Mouse (Mus musculus) embryonic facial prominence, embryonic 13.5 days (tissue): Measurements from ENCODE around the gene Hoxd10. TPM values are rescaled to one million over a fixed set of nuclear protein-coding genes. Genes with fewer than 3 reads are reported as not detected.

Source experiments
- ATAC-seq: fragments of 200-750 bp; cut with Nextera tagmentation; 2 replicates; pipeline ENCODE4 v1.8.0; 2017; ENCODE audit warnings: low read depth; ENCODE audit not compliant: insufficient number of reproducible peaks, insufficient read depth, low FRiP score, low TSS enrichment
- H3K27ac ChIP-seq: fragments of 300-500 bp; sonication (generic); 2 replicates; pipeline ENCODE4 v1.5.1; 2015; ENCODE audit warnings: moderate library complexity, mild to moderate bottlenecking, inconsistent platforms
- H3K27me3 ChIP-seq: fragments of 300-500 bp; sonication (generic); 2 replicates; pipeline ENCODE4 v1.6.1; 2015; ENCODE audit warnings: mild to moderate bottlenecking, inconsistent platforms
- H3K36me3 ChIP-seq: fragments of 300-500 bp; sonication (generic); 2 replicates; pipeline ENCODE4 v1.6.1; 2015; ENCODE audit warnings: mild to moderate bottlenecking, inconsistent platforms
- H3K4me1 ChIP-seq: fragments of 300-500 bp; sonication (generic); 2 replicates; pipeline ENCODE4 v1.6.1; 2015; ENCODE audit warnings: inconsistent platforms
- H3K4me2 ChIP-seq: fragments of 300-500 bp; sonication (generic); 2 replicates; pipeline ENCODE4 v1.6.1; 2015; ENCODE audit warnings: moderate library complexity, mild to moderate bottlenecking, inconsistent platforms
- H3K4me3 ChIP-seq: fragments of 300-500 bp; sonication (generic); 2 replicates; pipeline ENCODE4 v1.5.1; 2015; ENCODE audit warnings: mild to moderate bottlenecking, inconsistent platforms
- H3K9ac ChIP-seq: fragments of 300-500 bp; sonication (generic); 2 replicates; pipeline ENCODE4 v1.6.1; 2015; ENCODE audit warnings: mild to moderate bottlenecking, inconsistent platforms
- H3K9me3 ChIP-seq: fragments of 300-500 bp; sonication (generic); 2 replicates; pipeline ENCODE4 v1.6.1; 2016; ENCODE audit warnings: inconsistent platforms
- WGBS: fragments of 180-500 bp; shearing (Covaris S2); methylation state at CpG from one replicate; pipeline ENCODE4 v1.1.7; 2015; ENCODE audit warnings: mixed read lengths; 5-methylcytosine and 5-hydroxymethylcytosine counted together
- polyA plus RNA-seq: library from polyadenylated mRNA; unstranded; fragments of >200 nt; fragmentation: Nextera tagmentation; extraction: Ambion mirVana; gene quantifications from 2 replicates; pipeline ENCODE4 v1.2.1, GENCODE M21; 2015

Gene Hoxd10
- 0.14 TPM in 1 of 2 replicates, not detected in the other for polyA plus RNA-seq

- Histone ChIP-seq H3K9me3 (no peaks in the 10 kb centered on the region), H3K9ac (no peak within 1 kb of the TSS), H3K27me3 (peaks cover 95% of the 10 kb centered on the region), H3K4me2 (peak within 1 kb of the TSS; percentile 32), H3K36me3 (no peaks in the 10 kb centered on the region), H3K27ac (no peak within 1 kb of the TSS), H3K4me1 (no peaks in the 10 kb centered on the region; the same call in 1 of the 2 replicates), H3K4me3 (peak within 1 kb of the TSS; percentile 5; the same call in 1 of the 2 replicates)
- no peak for ATAC-seq
- WGBS: under 1% methylated on average over 56 of the region's 56 CpGs
These were observed at the start of gene Hoxd10 for GRCm38 (mm10) chr2:74691022-74691951. TSS of gene Hoxd10 (plus strand) at chr2:74691924.

- no peak overlapping the region for H3K9ac ChIP-seq
- H3K4me2 ChIP-seq: no peak overlapping the region
- H3K4me1 ChIP-seq: no peaks in the 10 kb centered on the region
- no peak overlapping the region for H3K27ac ChIP-seq
- H3K27me3 ChIP-seq: peaks cover 59% of the 10 kb centered on the region
- no peaks in the 10 kb centered on the region for H3K36me3 ChIP-seq
- no peak for ATAC-seq
- H3K4me3 ChIP-seq: no peak overlapping the region
- no peaks in the 10 kb centered on the region for H3K9me3 ChIP-seq
- WGBS: 61% methylated on average over 5 of the region's 5 CpGs
These were observed 49.3 kb upstream of the Hoxd10 start for GRCm38 (mm10) chr2:74642431-74642830.

- H3K27me3 ChIP-seq: peaks cover 83% of the 10 kb centered on the region
- H3K9ac ChIP-seq: no peak overlapping the region
- H3K27ac ChIP-seq: no peak overlapping the region
- H3K9me3 ChIP-seq: no peaks in the 10 kb centered on the region
- no peak overlapping the region for H3K4me3 ChIP-seq
- WGBS: 80% methylated on average over 3 of the region's 3 CpGs
- H3K36me3 ChIP-seq: no peaks in the 10 kb centered on the region
- no peak overlapping the region for H3K4me2 ChIP-seq
- ATAC-seq: no peak
- peaks cover 6% of the 10 kb centered on the region; the same call in 1 of the 2 replicates for H3K4me1 ChIP-seq
These were observed 46.1 kb upstream of the Hoxd10 start for GRCm38 (mm10) chr2:74645631-74646030.

- H3K27me3 ChIP-seq: peaks cover 95% of the 10 kb centered on the region
- H3K9me3 ChIP-seq: no peaks in the 10 kb centered on the region
- H3K4me3 ChIP-seq: no peak overlapping the region
- WGBS: 15% methylated on average over 7 of the region's 7 CpGs
- peaks cover 6% of the 10 kb centered on the region; the same call in 1 of the 2 replicates for H3K4me1 ChIP-seq
- no peak overlapping the region for H3K9ac ChIP-seq
- H3K4me2 ChIP-seq: no peak overlapping the region
- ATAC-seq: no peak
- H3K27ac ChIP-seq: no peak overlapping the region
- H3K36me3 ChIP-seq: no peaks in the 10 kb centered on the region
These were observed 44.5 kb upstream of the Hoxd10 start for GRCm38 (mm10) chr2:74647082-74647864.

GRCm38 (mm10) chr2:74652996-74653340 is 38.8 kb upstream of the Hoxd10 start:
- Histone ChIP-seq H3K27ac (no peak overlapping the region), H3K4me1 (peaks cover 22% of the 10 kb centered on the region), H3K36me3 (no peaks in the 10 kb centered on the region), H3K4me3 (no peak overlapping the region), H3K9ac (no peak overlapping the region), H3K9me3 (no peaks in the 10 kb centered on the region), H3K27me3 (peaks cover 90% of the 10 kb centered on the region), H3K4me2 (no peak overlapping the region)
- 43% methylated on average over 2 of the region's 2 CpGs for WGBS
- ATAC-seq: no peak

GRCm38 (mm10) chr2:74653781-74654535 is 37.8 kb upstream of the Hoxd10 start:
- Histone ChIP-seq H3K27ac (no peak overlapping the region), H3K27me3 (peaks cover 90% of the 10 kb centered on the region), H3K9ac (no peak overlapping the region), H3K4me2 (no peak overlapping the region), H3K9me3 (no peaks in the 10 kb centered on the region), H3K4me3 (no peak overlapping the region), H3K36me3 (no peaks in the 10 kb centered on the region), H3K4me1 (peaks cover 21% of the 10 kb centered on the region)
- no peak for ATAC-seq
- WGBS: 12% methylated on average over 17 of the region's 17 CpGs

- peak overlapping the region; percentile 42; the same call in 1 of the 2 replicates for H3K4me3 ChIP-seq
- H3K9ac ChIP-seq: no peak overlapping the region
- WGBS: 5% methylated on average over 20 of the region's 20 CpGs
- peaks cover 25% of the 10 kb centered on the region for H3K4me1 ChIP-seq
- H3K36me3 ChIP-seq: no peaks in the 10 kb centered on the region
- ATAC-seq: no peak; the same call in 1 of the 2 replicates
- no peak overlapping the region for H3K27ac ChIP-seq
- H3K27me3 ChIP-seq: peaks cover 90% of the 10 kb centered on the region
- H3K9me3 ChIP-seq: no peaks in the 10 kb centered on the region
- H3K4me2 ChIP-seq: peak overlapping the region; percentile 62; the same call in 1 of the 2 replicates
These were observed 36.8 kb upstream of the Hoxd10 start for GRCm38 (mm10) chr2:74654743-74655419.

- H3K9ac ChIP-seq: peak overlapping the region; percentile 36; the same call in 1 of the 2 replicates
- under 1% methylated on average over 29 of the region's 47 CpGs for WGBS
- ATAC-seq: no peak
- H3K36me3 ChIP-seq: no peaks in the 10 kb centered on the region
- no peak overlapping the region for H3K27ac ChIP-seq
- H3K27me3 ChIP-seq: peaks cover 90% of the 10 kb centered on the region
- no peaks in the 10 kb centered on the region for H3K9me3 ChIP-seq
- peak overlapping the region; percentile 42 for H3K4me3 ChIP-seq
- H3K4me2 ChIP-seq: peak overlapping the region; percentile 62
- H3K4me1 ChIP-seq: peaks cover 25% of the 10 kb centered on the region
These were observed 36.3 kb upstream of the Hoxd10 start for GRCm38 (mm10) chr2:74655420-74655781.

GRCm38 (mm10) chr2:74655821-74656631 is 35.7 kb upstream of the Hoxd10 start:
- H3K9ac ChIP-seq: peak overlapping the region; percentile 36; the same call in 1 of the 2 replicates
- under 1% methylated on average over 65 of the region's 69 CpGs for WGBS

GRCm38 (mm10) chr2:74656632-74657021 is 35.1 kb upstream of the Hoxd10 start:
- Histone ChIP-seq H3K9me3 (no peaks in the 10 kb centered on the region), H3K27ac (no peak overlapping the region), H3K4me2 (no peak overlapping the region), H3K4me3 (no peak overlapping the region), H3K27me3 (peaks cover 90% of the 10 kb centered on the region), H3K4me1 (peaks cover 30% of the 10 kb centered on the region), H3K36me3 (no peaks in the 10 kb centered on the region), H3K9ac (no peak overlapping the region)
- no peak for ATAC-seq
- 0% methylated on average over 4 of the region's 4 CpGs for WGBS

More at GRCm38 (mm10) chr2:74655821-74656631, 35.7 kb upstream of the Hoxd10 start:
- H3K4me2 ChIP-seq: peak overlapping the region; percentile 62
- no peaks in the 10 kb centered on the region for H3K9me3 ChIP-seq
- peaks cover 90% of the 10 kb centered on the region for H3K27me3 ChIP-seq
- no peaks in the 10 kb centered on the region for H3K36me3 ChIP-seq
- ATAC-seq: no peak; the same call in 1 of the 2 replicates
- no peak overlapping the region for H3K27ac ChIP-seq
- peaks cover 27% of the 10 kb centered on the region for H3K4me1 ChIP-seq
- peak overlapping the region; percentile 42 for H3K4me3 ChIP-seq
